Mouse (Mus musculus): ENCODE results near the gene Mrgpra3.

Gene Mrgpra3

GRCm38 (mm10) chr7:47601272-47601671 is at the start of gene Mrgpra3:
TSS of gene Mrgpra3 (minus strand) at chr7:47601372.
- no peak for DNase-seq (ENCODE audit: low spot score)

Data from spleen, adult 12 weeks (tissue).